Mouse (Mus musculus) T-cell, adult 66 days (primary cell): ENCODE results near the gene Sh2d2a. TPM values are rescaled to one million over a fixed set of nuclear protein-coding genes. Genes with fewer than 3 reads are reported as not detected.

ENCODE experiments used
- total RNA-seq, 2 experiments: library from RNA; stranded (reverse); gene quantifications; 3 replicates in 1 of 2; 4 replicates in 1 of 2; pipeline ENCODE4 v1.2.4; 2023

Sh2d2a gene
- 100 to 1,000 TPM; 194 to 202 TPM for total RNA-seq

GRCm38 (mm10) chr3:87846650-87847110 lies at the start of gene Sh2d2a:
Sh2d2a (plus strand) TSS chr3:87846755.

GRCm38 (mm10) chr3:87824206-87824605 lies 22.3 kb upstream of the Sh2d2a start, which contains the start of gene Pear1:
Pear1 (minus strand) TSS chr3:87824306.

GRCm38 (mm10) chr3:87885281-87886003 lies 38.9 kb downstream of the Sh2d2a start, which contains the start of gene Prcc:
Prcc (minus strand) TSS chr3:87885608.

Other genes starting within 250 kb of the Sh2d2a start
- 10 to 100 TPM; 27.5 to 29.9 TPM for gene Arhgef11, start 229.2 kb upstream of the Sh2d2a start, total RNA-seq
- gene Lrrc71, start 98.1 kb upstream of the Sh2d2a start, total RNA-seq, result 1 to 10 TPM in 1 of 2 experiments, under 1 TPM in 1; 0.61 to 5.9 TPM
- gene Ntrk1, start 51.6 kb upstream of the Sh2d2a start, total RNA-seq, result not detected
- under 1 TPM in 1 of 2 experiments, not detected in 1; 0.15 TPM for gene Insrr, start 49.8 kb upstream of the Sh2d2a start, total RNA-seq
- gene Pear1, start 22.4 kb upstream of the Sh2d2a start, total RNA-seq, result 10 to 100 TPM; 35.6 to 35.9 TPM
- 10 to 100 TPM; 57.4 to 65.0 TPM for gene Prcc, start 38.9 kb downstream of the Sh2d2a start, total RNA-seq
- 100 to 1,000 TPM; 103 to 104 TPM for gene Hdgf, start 59.6 kb downstream of the Sh2d2a start, total RNA-seq
- 100 to 1,000 TPM; 147 to 161 TPM for gene Mrpl24, start 72.8 kb downstream of the Sh2d2a start, total RNA-seq
- 10 to 100 TPM; 69.9 to 72.7 TPM for gene Isg20l2, start 83.6 kb downstream of the Sh2d2a start, total RNA-seq
- gene Rrnad1, start 84.0 kb downstream of the Sh2d2a start, total RNA-seq, result 10 to 100 TPM; 31.8 to 33.3 TPM
- 1 to 10 TPM; 2.3 to 5.0 TPM for gene Crabp2, start 101.9 kb downstream of the Sh2d2a start, total RNA-seq
- not detected for gene Nes, start 124.3 kb downstream of the Sh2d2a start, total RNA-seq
- gene Bcan, start 153.5 kb downstream of the Sh2d2a start, total RNA-seq, result not detected
- not detected for gene Hapln2, start 180.8 kb downstream of the Sh2d2a start, total RNA-seq
- gene Gpatch4, start 196.4 kb downstream of the Sh2d2a start, total RNA-seq, result 10 to 100 TPM; 21.9 to 34.1 TPM
- 10 to 100 TPM; 24.1 to 31.7 TPM for gene Naxe, start 211.7 kb downstream of the Sh2d2a start, total RNA-seq
- not detected for gene Ttc24, start 231.5 kb downstream of the Sh2d2a start, total RNA-seq
- 1 to 10 TPM in 1 of 2 experiments, under 1 TPM in 1; 0.77 to 2.1 TPM for gene Iqgap3, start 235.2 kb downstream of the Sh2d2a start, total RNA-seq